Mouse (Mus musculus) liver, adult 2 months (tissue): ENCODE data around the gene Tbl3.

Experiments
- CTCF ChIP-seq: fragments of 200-500 bp; IDR thresholded peaks from 2 replicates; pipeline ENCODE4 v1.5.1; 2011; ENCODE audit warnings: low read depth, low read length, control low read depth
- POLR2A ChIP-seq: fragments of 200-500 bp; IDR thresholded peaks from 2 replicates; pipeline ENCODE4 v1.6.1; 2011; ENCODE audit warnings: low read length, control low read depth; ENCODE audit not compliant: insufficient read depth; ENCODE audit errors: extremely low read depth

DNA sequence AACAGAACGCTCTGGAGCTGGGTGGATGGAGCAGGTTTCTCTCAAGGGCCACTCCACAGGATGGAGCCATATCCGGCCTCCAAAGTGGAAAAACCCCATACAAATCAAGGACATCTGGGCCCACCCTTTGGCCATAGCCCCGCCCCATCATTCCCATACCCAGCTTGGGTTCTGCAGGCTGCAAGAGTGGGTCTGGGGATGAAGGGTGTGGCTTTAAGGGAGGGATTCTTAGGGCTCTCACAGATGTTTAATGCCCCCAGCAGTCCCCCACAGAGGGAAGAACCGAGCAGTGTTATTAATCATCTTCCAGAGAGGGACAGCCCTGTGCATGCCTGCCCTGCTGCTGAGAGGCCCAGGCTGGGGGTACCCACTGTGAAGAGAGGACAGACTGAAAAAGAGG is 39.5 kb upstream of the Tbl3 start:
- TF ChIP-seq POLR2A (no peak), CTCF (no peak)
